Mouse (Mus musculus) cerebellum, adult 2 months (tissue): ENCODE measurements around the gene Cnpy4.

Experiments
- CTCF ChIP-seq: fragments of 200-500 bp; IDR thresholded peaks from 2 replicates; pipeline ENCODE4 v1.5.1; 2011; ENCODE audit warnings: low read depth, mild to moderate bottlenecking, control low read depth, low read length, moderate library complexity, borderline replicate concordance; ENCODE audit not compliant: insufficient read depth
- POLR2A ChIP-seq: fragments of 200-500 bp; IDR thresholded peaks from 2 replicates; pipeline ENCODE4 v1.6.1; 2011; ENCODE audit warnings: low read length, control low read depth, borderline replicate concordance; ENCODE audit not compliant: insufficient read depth

DNA sequence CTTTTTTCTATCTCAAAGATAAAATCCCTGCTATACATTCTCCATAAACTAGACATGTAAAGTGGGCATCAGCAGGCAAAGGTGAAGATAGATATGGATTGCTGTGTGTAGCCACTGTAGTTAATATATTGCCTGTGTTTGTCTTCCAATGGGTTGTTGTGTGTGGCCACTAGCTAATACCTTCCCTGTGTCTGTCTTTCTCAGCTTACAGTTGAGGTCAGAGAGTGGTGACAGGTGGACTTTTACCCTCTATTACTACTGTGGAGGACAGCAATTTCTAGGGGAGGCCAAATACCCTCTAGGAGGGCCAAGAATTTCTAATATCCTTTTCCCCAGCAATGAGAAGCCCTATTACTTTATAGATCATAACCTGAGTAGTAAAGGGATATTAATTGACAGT is 46.9 kb downstream of the Cnpy4 start:
- TF ChIP-seq CTCF: no peak
- no peak for TF ChIP-seq POLR2A
